Mouse (Mus musculus) limb, embryonic 13.5 days (tissue): ENCODE data around the gene Slc6a6. TPM values are rescaled to one million over a fixed set of nuclear protein-coding genes. Genes with fewer than 3 reads are reported as not detected.

Experiments used
- ATAC-seq: fragments of 200-750 bp; cut with Nextera tagmentation; 2 replicates; pipeline ENCODE4 v1.8.0; 2017; ENCODE audit warnings: low read depth, moderate number of reproducible peaks, moderate TSS enrichment; ENCODE audit not compliant: low FRiP score
- H3K27ac ChIP-seq: fragments of 300-500 bp; sonication (generic); 2 replicates; pipeline ENCODE4 v1.5.1; 2015; ENCODE audit warnings: inconsistent platforms, mild to moderate bottlenecking, moderate library complexity
- H3K27me3 ChIP-seq: fragments of 300-500 bp; sonication (generic); 2 replicates; pipeline ENCODE4 v1.6.1; 2015; ENCODE audit warnings: mild to moderate bottlenecking, inconsistent platforms
- H3K36me3 ChIP-seq: fragments of 300-500 bp; sonication (generic); 2 replicates; pipeline ENCODE4 v1.6.1; 2015; ENCODE audit warnings: inconsistent platforms, mild to moderate bottlenecking, moderate library complexity
- H3K4me1 ChIP-seq: fragments of 300-500 bp; sonication (generic); 2 replicates; pipeline ENCODE4 v1.6.1; 2015; ENCODE audit warnings: inconsistent platforms
- H3K4me2 ChIP-seq: fragments of 300-500 bp; sonication (generic); replicated peaks from 2 replicates; pipeline ENCODE4 v1.6.1; 2015; ENCODE audit warnings: inconsistent platforms, mild to moderate bottlenecking, moderate library complexity
- H3K4me3 ChIP-seq: fragments of 300-500 bp; sonication (generic); 2 replicates; pipeline ENCODE4 v1.5.1; 2015; ENCODE audit warnings: moderate library complexity, mild to moderate bottlenecking, inconsistent platforms
- H3K9ac ChIP-seq: fragments of 300-500 bp; sonication (generic); 2 replicates; pipeline ENCODE4 v1.6.1; 2015; ENCODE audit warnings: mild to moderate bottlenecking, inconsistent platforms
- H3K9me3 ChIP-seq: fragments of 300-500 bp; sonication (generic); 2 replicates; pipeline ENCODE4 v1.6.1; 2016; ENCODE audit warnings: inconsistent platforms
- WGBS: fragments of 180-500 bp; shearing (Covaris S2); methylation state at CpG from one replicate; pipeline ENCODE4 v1.1.7; 2015; 5-methylcytosine and 5-hydroxymethylcytosine counted together
- polyA plus RNA-seq: library from polyadenylated mRNA; unstranded; fragments of >200 nt; fragmentation: Nextera tagmentation; extraction: Ambion mirVana; gene quantifications from 2 replicates; pipeline ENCODE4 v1.2.1, GENCODE M21; 2015

The Slc6a6 gene
- polyA plus RNA-seq, 1 experiment from 2014 or later: 51.1 TPM

- peaks cover 27% of the 10 kb centered on the region for H3K36me3 ChIP-seq
- no peak overlapping the region; the same call in 1 of the 2 replicates for H3K4me2 ChIP-seq
- peak overlapping the region; percentile 82 for H3K27ac ChIP-seq
- peak; percentile 68 for ATAC-seq
- H3K27me3 ChIP-seq: no peaks in the 10 kb centered on the region
- no peak overlapping the region for H3K4me3 ChIP-seq
- no peaks in the 10 kb centered on the region for H3K9me3 ChIP-seq
- peaks cover 36% of the 10 kb centered on the region for H3K4me1 ChIP-seq
- H3K9ac ChIP-seq: peak overlapping the region; percentile 43; the same call in 1 of the 2 replicates
- WGBS: 60% methylated on average over 6 of the region's 6 CpGs
These were observed 35.3 kb downstream of the Slc6a6 start for GRCm38 (mm10) chr6:91719042-91719747.

- Histone ChIP-seq H3K27me3 (no peaks in the 10 kb centered on the region), H3K27ac (peak overlapping the region; percentile 82), H3K9ac (peak overlapping the region; percentile 43; the same call in 1 of the 2 replicates), H3K4me1 (peaks cover 36% of the 10 kb centered on the region), H3K36me3 (peaks cover 30% of the 10 kb centered on the region), H3K4me3 (no peak overlapping the region), H3K9me3 (no peaks in the 10 kb centered on the region), H3K4me2 (peak overlapping the region; percentile 23; the same call in 1 of the 2 replicates)
- 13% methylated on average over 9 of the region's 9 CpGs for WGBS
- ATAC-seq: peak; percentile 78
These were observed 36.1 kb downstream of the Slc6a6 start for GRCm38 (mm10) chr6:91719865-91720533.

DNA sequence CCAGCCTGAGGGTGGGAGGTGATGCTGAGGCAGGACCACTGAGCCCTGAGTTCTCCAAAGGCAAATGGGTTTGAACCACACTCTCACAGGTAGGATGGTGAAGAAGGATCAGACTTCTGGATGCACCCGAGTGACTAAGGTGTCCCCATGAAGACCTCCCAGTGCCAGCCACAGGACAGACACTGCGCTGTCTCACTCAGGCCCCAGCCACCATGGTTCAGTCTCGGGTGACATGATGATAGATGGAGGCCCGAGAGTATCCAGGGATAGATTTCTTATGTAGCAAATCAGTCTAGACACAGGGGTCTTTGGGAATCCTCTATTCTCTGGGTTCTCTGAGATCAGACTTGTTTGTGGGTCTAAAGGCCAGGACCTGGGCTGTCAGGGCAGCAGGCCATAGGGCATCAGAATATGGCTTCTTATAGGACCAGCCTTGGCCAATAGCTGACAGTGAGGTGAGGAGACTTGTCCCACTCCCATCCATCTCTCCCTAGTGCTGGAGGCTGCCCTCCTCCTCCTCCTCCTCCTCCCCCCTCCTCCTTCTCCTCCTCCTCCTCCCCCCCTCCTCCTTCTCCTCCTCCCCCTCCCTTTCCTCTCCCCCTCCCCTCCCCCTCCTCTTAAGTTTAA is 36.8 kb downstream of the Slc6a6 start:
- H3K27ac ChIP-seq: peak overlapping the region; percentile 82
- H3K4me2 ChIP-seq: no peak overlapping the region
- ATAC-seq: 0 out of 2 replicates have a peak, but pooled peaks have one; percentile 15

DNA sequence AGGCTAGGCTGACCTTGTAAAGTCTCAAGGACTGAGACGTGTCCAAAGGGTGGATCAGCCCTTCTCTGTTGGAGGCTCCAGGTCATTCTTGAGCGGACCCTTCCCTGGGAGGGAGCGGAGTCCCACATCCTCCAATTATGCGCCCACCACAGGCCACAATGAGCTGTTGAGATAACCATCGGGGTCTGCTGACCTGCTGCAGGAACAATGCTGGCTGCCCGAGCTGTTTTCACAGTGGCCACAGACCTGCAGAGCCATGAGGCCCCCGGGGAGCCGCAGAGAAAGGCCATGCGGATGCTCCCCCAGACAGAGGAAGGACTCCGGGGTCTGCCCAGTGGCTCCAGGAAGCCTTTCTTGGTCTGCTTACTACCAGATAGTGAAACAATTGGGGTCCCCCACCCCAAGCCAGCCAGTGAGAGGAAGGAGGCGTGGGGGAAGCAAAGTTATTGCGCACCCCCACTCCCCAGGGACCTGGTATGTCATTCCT is 37.4 kb downstream of the Slc6a6 start:
- no peaks in the 10 kb centered on the region for H3K27me3 ChIP-seq
- H3K4me2 ChIP-seq: no peak overlapping the region
- H3K36me3 ChIP-seq: peaks cover 39% of the 10 kb centered on the region
- peaks cover 36% of the 10 kb centered on the region for H3K4me1 ChIP-seq
- 63% methylated on average over 12 of the region's 12 CpGs for WGBS
- H3K9me3 ChIP-seq: no peaks in the 10 kb centered on the region
- no peak overlapping the region for H3K9ac ChIP-seq
- ATAC-seq: no peak
- H3K4me3 ChIP-seq: no peak overlapping the region
- no peak overlapping the region for H3K27ac ChIP-seq

More for the DNA sequence above, 36.8 kb downstream of the Slc6a6 start:
- 58% methylated on average over 4 of the region's 4 CpGs for WGBS
- Histone ChIP-seq H3K27me3 (no peaks in the 10 kb centered on the region), H3K4me3 (no peak overlapping the region), H3K9ac (no peak overlapping the region), H3K4me1 (peaks cover 36% of the 10 kb centered on the region), H3K36me3 (peaks cover 34% of the 10 kb centered on the region), H3K9me3 (no peaks in the 10 kb centered on the region)

DNA sequence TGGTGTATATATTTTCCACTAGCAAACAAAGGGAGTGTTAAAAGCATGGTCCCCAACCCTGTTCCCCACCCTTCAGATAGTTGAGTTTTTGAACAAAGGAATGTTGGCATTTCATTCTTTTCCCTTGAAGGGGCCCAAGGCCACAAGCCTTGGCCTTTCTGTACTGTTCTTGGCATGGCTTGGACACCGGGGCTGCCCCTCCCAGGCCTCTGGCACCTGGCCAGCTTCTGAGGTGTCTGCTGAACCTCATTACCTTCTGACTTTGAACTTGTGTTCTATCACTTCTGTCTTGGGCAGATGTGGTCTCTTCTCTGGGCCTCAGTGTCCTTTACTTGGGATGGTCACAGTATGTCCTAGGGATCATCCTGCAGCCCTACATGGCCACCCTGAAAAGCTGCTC is 43.5 kb downstream of the Slc6a6 start:
- no peak overlapping the region for H3K4me2 ChIP-seq
- no peak overlapping the region for H3K27ac ChIP-seq
- no peaks in the 10 kb centered on the region for H3K9me3 ChIP-seq
- WGBS: 67% methylated on average over 1 of the region's 1 CpGs
- H3K27me3 ChIP-seq: no peaks in the 10 kb centered on the region
- H3K4me3 ChIP-seq: no peak overlapping the region
- ATAC-seq: no peak
- H3K4me1 ChIP-seq: peaks cover 30% of the 10 kb centered on the region
- H3K36me3 ChIP-seq: peaks cover 70% of the 10 kb centered on the region
- H3K9ac ChIP-seq: no peak overlapping the region

DNA sequence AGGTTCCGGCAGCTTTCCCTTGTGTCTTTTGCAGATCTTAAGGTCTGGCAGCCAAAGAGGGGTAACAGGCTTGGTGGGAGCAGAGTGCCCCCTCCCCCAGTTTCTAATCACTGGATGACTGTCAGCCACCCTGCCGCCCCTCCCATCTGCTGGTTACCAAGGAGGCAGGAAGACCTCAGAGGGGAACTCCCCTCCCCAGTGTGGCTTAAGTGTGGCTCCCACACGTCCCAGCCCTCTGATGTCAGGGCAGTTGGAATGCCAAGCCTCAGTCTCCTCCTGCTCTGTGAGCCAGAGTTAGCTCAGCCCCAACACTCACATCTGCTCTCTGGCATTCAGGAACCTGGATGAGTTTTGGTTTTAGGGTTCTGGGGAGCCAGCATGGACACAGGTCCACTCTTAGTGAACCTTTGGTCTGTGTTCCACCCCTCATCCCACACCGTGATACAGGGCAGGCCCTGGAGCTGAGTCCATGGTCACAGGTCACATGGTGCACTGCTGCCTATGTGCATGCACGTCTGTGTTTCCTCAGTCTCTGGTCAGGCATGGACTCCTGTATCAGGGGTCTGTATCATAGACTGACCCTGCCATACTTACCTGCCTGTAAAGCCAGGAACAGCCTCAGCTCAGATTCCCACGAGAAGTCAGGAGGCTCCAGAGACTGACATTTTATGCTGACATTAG is 45.2 kb downstream of the Slc6a6 start:
- Histone ChIP-seq H3K36me3 (peaks cover 72% of the 10 kb centered on the region), H3K4me2 (0 out of 2 replicates have a peak overlapping the region, but pooled peaks have one; percentile 7), H3K9ac (0 out of 2 replicates have a peak overlapping the region, but pooled peaks have one; percentile 31), H3K9me3 (no peaks in the 10 kb centered on the region), H3K27ac (peak overlapping the region; percentile 29; the same call in 1 of the 2 replicates), H3K4me3 (no peak overlapping the region), H3K27me3 (no peaks in the 10 kb centered on the region), H3K4me1 (peaks cover 30% of the 10 kb centered on the region)
- 45% methylated on average over 6 of the region's 6 CpGs for WGBS
- ATAC-seq: no peak

DNA sequence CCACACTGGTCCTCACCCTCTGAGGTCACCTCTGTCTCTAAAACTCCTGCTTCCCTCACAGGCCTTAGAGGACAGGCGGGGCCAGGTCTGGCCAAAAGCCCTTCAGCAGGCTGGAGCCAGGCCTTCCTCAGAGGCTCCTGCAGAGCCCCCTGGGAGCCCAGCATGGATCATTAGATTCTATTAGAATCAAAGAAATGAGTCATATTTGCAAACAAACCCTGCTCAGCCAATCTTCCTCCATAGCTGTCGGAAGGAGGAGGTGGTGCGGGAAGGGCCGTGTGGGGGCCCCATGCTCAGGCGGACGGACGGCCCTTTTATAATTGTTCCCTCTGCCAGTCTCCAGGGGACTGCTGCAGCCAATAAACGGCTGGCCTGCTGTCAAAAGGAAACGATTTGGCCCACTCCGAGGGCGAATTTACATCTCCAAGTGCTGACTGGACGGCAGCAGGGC is 45.8 kb downstream of the Slc6a6 start:
- peaks cover 68% of the 10 kb centered on the region for H3K36me3 ChIP-seq
- H3K9me3 ChIP-seq: no peaks in the 10 kb centered on the region
- peak; percentile 75; the same call in 1 of the 2 replicates for ATAC-seq
- 11% methylated on average over 12 of the region's 12 CpGs for WGBS
- H3K4me3 ChIP-seq: no peak overlapping the region
- H3K27me3 ChIP-seq: no peaks in the 10 kb centered on the region
- peaks cover 30% of the 10 kb centered on the region for H3K4me1 ChIP-seq
- no peak overlapping the region for H3K9ac ChIP-seq
- H3K4me2 ChIP-seq: peak overlapping the region; percentile 7; the same call in 1 of the 2 replicates
- peak overlapping the region; percentile 29; the same call in 1 of the 2 replicates for H3K27ac ChIP-seq

DNA sequence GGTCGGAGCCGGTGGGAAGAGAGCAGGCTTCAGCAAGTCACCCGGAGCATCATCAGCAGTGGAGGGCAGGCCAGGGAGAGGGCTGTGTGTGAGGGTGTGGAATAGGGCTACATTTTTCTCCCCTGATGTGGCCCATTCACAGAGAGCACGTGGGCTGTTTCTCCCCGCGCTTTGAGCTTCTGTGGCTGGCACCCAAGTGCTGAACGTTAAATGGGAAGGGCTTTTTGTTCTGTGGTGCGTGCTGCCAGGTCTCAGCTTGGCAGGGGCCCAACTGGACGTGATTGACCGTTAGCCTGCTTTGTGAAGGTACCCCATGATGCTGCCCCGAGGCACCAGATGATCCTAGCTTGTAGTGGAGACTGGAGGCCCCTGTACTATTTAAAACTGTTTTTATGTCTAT is 48.3 kb downstream of the Slc6a6 start:
- 85% methylated on average over 11 of the region's 11 CpGs for WGBS
- no peak for ATAC-seq
- Histone ChIP-seq H3K4me1 (peaks cover 40% of the 10 kb centered on the region), H3K36me3 (peaks cover 72% of the 10 kb centered on the region), H3K27ac (no peak overlapping the region), H3K4me2 (no peak overlapping the region), H3K4me3 (no peak overlapping the region), H3K9me3 (no peaks in the 10 kb centered on the region), H3K27me3 (no peaks in the 10 kb centered on the region), H3K9ac (no peak overlapping the region)

GRCm38 (mm10) chr6:91736471-91736870 is 52.6 kb downstream of the Slc6a6 start:
- peak; percentile 58 for ATAC-seq
- Histone ChIP-seq H3K9me3 (no peaks in the 10 kb centered on the region), H3K4me2 (no peak overlapping the region), H3K4me1 (0 out of 2 replicates have a peak, but pooled peaks cover 10% of the 10 kb centered on the region), H3K36me3 (peaks cover 89% of the 10 kb centered on the region), H3K27me3 (no peaks in the 10 kb centered on the region), H3K4me3 (no peak overlapping the region), H3K9ac (0 out of 2 replicates have a peak overlapping the region, but pooled peaks have one; percentile 39), H3K27ac (no peak overlapping the region; the same call in 1 of the 2 replicates)
- 47% methylated on average over 5 of the region's 5 CpGs for WGBS

- H3K4me3 ChIP-seq: no peak overlapping the region
- ATAC-seq: no peak
- no peak overlapping the region for H3K4me2 ChIP-seq
- H3K4me1 ChIP-seq: 0 out of 2 replicates have a peak, but pooled peaks cover 10% of the 10 kb centered on the region
- peaks cover 91% of the 10 kb centered on the region for H3K36me3 ChIP-seq
- H3K9me3 ChIP-seq: no peaks in the 10 kb centered on the region
- 84% methylated on average over 7 of the region's 7 CpGs for WGBS
- H3K9ac ChIP-seq: peak overlapping the region; percentile 43; the same call in 1 of the 2 replicates
- no peaks in the 10 kb centered on the region for H3K27me3 ChIP-seq
- H3K27ac ChIP-seq: no peak overlapping the region
These were observed 53.6 kb downstream of the Slc6a6 start for GRCm38 (mm10) chr6:91737451-91737850.

- peaks cover 91% of the 10 kb centered on the region for H3K36me3 ChIP-seq
- H3K9me3 ChIP-seq: no peaks in the 10 kb centered on the region
- no peak overlapping the region for H3K9ac ChIP-seq
- H3K27ac ChIP-seq: no peak overlapping the region
- 0 out of 2 replicates have a peak, but pooled peaks cover 10% of the 10 kb centered on the region for H3K4me1 ChIP-seq
- no peak overlapping the region for H3K4me3 ChIP-seq
- no peak for ATAC-seq
- WGBS: 61% methylated on average over 5 of the region's 5 CpGs
- H3K27me3 ChIP-seq: no peaks in the 10 kb centered on the region
- H3K4me2 ChIP-seq: no peak overlapping the region
These were observed 54.2 kb downstream of the Slc6a6 start for GRCm38 (mm10) chr6:91738058-91738457.
